Mouse (Mus musculus) kidney, postnatal 36 days (tissue): ENCODE data around the gene Rnf38.
A peak's percentile ranks its signal among the peaks of the same experiment; 100 is the strongest.

Experiments used
- DNase-seq, 2 experiments: peaks; one replicate each; pipeline ENCODE4 v3.0.0; 2021 to 2022; ENCODE audit warnings: mixed read lengths in 2 of 2

Gene Rnf38

GRCm38 (mm10) chr4:44223444-44223843 is 10.1 kb downstream of the Rnf38 start:
- peak; percentile 34 to 39 for DNase-seq

GRCm38 (mm10) chr4:44216797-44217442 is 16.7 kb downstream of the Rnf38 start:
- DNase-seq = peak in 1 of 2 experiments; percentile 16

GRCm38 (mm10) chr4:44199968-44200367 is 33.6 kb downstream of the Rnf38 start:
- peak; percentile 37 to 67 for DNase-seq

GRCm38 (mm10) chr4:44187431-44187830 is 46.2 kb downstream of the Rnf38 start:
- no peak for DNase-seq

- no peak for DNase-seq
Observed at GRCm38 (mm10) chr4:44183862-44184261, 49.7 kb downstream of the Rnf38 start.

- peak in 1 of 2 experiments; percentile 13 for DNase-seq
Observed at GRCm38 (mm10) chr4:44179748-44180147, 53.8 kb downstream of the Rnf38 start.

- DNase-seq = peak; percentile 71 to 72
Observed at GRCm38 (mm10) chr4:44173177-44173576, 60.4 kb downstream of the Rnf38 start.

GRCm38 (mm10) chr4:44172676-44173075 is 60.9 kb downstream of the Rnf38 start:
- peak in 1 of 2 experiments; percentile 6 for DNase-seq

GRCm38 (mm10) chr4:44169884-44170283 is 63.7 kb downstream of the Rnf38 start:
- DNase-seq = no peak

GRCm38 (mm10) chr4:44168816-44169215 is 64.8 kb downstream of the Rnf38 start:
- DNase-seq = no peak

- DNase-seq = peak; percentile 98 to 99
Observed at GRCm38 (mm10) chr4:44168231-44168647, 65.3 kb downstream of the Rnf38 start.

GRCm38 (mm10) chr4:44167397-44168121 is 66.0 kb downstream of the Rnf38 start:
- DNase-seq = peak; percentile 84 to 90

GRCm38 (mm10) chr4:44166702-44167396 is 66.7 kb downstream of the Rnf38 start:
- no peak for DNase-seq

GRCm38 (mm10) chr4:44164621-44165020 is 69.0 kb downstream of the Rnf38 start:
- no peak for DNase-seq

GRCm38 (mm10) chr4:44163034-44163433 is 70.6 kb downstream of the Rnf38 start:
- no peak for DNase-seq

- peak in 1 of 2 experiments; percentile 21 for DNase-seq
Observed at GRCm38 (mm10) chr4:44160990-44161689, 72.4 kb downstream of the Rnf38 start.

GRCm38 (mm10) chr4:44159839-44160238 is 73.8 kb downstream of the Rnf38 start:
- DNase-seq = no peak

GRCm38 (mm10) chr4:44156481-44156880 is 77.1 kb downstream of the Rnf38 start:
- no peak for DNase-seq

- DNase-seq = no peak
Observed at GRCm38 (mm10) chr4:44154884-44155283, 78.7 kb downstream of the Rnf38 start.

GRCm38 (mm10) chr4:44152904-44153303 is 80.7 kb downstream of the Rnf38 start:
- no peak for DNase-seq

GRCm38 (mm10) chr4:44126805-44127204 is 106.8 kb downstream of the Rnf38 start:
- no peak for DNase-seq

- peak; percentile 36 to 63 for DNase-seq
Observed at GRCm38 (mm10) chr4:44119410-44120201, 114.0 kb downstream of the Rnf38 start.
